Mouse (Mus musculus) lung, postnatal 14 days (tissue): ENCODE data around the gene Smim12.

Experiments
- DNase-seq: peaks from one replicate; pipeline ENCODE4 v3.0.0; 2021

Gene Smim12

DNA sequence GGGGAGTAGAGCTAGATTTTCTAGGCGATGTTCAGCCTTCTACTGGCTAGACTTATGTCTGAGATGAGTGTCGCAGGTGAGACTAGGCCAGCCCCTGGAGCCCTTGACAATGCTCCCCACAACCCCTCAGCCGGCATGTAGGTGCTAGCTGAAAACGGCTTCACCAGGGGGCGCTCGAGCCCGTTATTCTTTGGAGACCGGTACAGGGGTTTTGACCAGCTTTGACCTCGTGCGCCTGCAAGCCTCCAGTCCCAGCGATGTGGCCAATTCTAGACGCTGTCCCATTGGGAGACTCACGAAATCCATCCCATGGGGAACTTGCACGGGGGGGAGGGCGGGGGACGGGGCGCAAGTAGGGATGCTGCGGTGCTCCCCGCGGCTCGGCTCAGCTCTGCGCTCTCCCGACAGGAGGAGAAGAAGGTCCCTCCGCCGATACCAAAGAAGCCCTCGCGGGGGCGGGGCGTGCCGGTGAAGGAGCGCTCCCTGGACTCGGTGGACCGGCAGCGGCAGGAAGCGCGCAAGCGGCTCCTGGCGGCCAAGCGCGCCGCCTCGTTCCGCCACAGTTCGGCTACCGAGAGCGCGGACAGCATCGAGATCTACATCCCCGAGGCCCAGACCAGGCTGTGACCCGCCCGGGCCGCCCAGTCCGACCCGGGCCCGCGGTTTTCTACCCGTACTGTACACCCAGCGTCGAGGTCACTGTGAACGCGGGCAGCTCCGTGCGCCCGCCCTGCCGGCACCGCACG is 7.7 kb upstream of the Smim12 start:
- DNase-seq = peak; percentile 95

DNA sequence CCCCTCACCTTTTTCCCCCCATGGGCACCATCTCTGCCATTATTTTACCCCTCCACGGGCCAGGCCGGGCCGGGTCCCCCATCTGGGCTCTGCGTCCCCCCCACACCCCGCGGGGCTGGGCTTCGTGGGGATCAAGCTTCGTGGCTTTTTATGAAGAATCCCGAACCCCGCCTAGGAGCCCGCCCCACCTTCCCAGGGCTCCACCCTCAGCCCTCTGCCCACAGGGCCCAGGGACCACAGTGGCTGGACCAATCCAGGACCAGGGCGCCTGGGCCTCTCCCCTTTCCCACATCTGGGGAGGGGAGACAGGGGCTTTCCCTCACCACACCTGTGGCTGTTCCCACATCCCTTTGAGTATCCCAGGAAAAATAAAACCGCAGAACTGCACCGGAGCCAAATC is 7.0 kb upstream of the Smim12 start:
- no peak for DNase-seq

DNA sequence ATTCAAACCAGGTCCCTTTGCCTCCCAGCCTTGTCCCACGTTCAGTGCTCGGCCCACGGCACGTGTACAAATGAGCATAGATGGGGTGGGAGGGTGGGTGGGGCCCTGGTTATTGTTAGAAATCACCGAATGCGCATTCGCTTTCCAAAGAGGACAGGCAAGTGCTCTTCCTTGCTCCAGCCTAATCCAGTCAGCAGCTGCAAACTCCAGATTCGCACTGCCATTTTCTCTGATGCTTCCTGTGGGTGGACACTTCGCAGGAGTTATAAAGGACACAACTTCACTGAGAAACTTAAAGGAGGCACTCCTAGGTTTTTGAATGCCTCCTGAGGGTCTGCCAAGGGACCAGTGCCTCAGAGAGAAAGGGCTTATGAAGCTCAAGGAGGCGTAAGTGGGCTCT is 6.3 kb upstream of the Smim12 start:
- no peak for DNase-seq

DNA sequence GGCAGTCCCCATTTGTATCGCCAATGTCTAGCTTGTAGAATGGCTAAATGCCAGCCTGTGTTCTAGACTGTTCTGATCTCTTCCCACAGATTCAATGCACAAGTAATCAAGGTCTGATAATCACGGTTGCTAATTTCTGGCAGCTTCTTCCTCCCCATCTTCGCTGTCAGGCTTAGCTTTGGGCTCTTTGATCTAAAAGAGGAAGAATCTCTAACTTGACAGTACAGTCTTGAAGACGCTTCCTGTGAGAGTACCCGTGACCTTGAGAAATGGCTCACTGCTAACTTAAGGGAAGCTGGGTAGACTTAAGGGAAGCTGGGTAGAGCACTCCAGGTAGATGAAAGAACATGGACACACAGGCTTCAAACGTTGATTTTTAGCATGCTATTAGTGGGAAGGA is 888 bp upstream of the Smim12 start:
- no peak for DNase-seq

DNA sequence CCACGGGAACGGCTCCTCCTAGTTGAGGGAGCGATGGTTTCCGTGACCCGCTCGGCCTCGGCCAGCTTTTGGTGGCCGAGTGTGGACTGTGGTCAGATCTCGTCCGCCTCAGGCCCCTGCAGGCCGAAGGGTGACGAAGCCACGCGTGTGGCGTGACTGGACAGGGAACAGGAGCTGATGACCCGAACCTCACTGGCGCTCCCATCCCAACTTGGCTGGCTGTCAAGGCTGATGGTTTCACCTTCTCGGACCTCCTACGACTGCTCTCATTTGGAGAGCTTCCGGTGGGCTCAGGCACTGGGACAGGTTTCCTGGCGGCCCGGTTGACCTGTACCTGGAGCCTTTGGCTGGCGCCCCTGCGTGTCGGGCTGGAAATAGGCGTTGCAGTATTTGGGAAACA is 369 bp downstream of the Smim12 start:
- DNase-seq = no peak

DNA sequence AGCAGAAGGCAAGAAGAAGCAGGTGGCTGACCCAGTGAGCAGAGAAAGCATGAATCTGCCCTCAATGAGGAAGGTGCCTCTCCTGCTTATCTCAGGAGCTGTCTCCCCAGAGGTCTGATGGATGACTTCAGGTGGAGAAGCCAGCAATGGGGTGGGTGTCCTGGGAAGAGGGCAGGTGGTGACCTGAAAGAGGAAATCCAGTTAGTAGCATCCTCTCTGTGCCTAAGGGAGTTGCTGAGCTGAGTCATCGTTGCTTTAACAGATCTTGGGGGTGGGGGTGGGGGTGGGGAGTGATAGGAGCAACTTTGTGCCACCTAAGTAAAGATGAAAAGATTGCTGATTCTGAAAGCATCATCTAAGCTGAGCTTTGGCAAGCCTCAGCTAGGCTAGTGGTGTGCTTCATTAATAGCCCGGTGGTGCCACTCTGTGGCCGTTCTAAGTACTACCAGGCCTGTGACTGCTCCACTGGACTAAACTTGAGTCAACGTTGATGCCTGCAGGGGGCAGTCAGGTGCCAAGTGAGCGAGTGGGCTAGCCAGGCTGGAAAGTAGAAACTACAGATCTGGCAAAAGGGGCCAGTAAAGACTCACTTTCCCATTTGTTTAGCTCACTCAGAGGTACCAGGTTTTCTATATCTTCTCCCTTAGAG is 6.2 kb downstream of the Smim12 start:
- DNase-seq = peak; percentile 98

DNA sequence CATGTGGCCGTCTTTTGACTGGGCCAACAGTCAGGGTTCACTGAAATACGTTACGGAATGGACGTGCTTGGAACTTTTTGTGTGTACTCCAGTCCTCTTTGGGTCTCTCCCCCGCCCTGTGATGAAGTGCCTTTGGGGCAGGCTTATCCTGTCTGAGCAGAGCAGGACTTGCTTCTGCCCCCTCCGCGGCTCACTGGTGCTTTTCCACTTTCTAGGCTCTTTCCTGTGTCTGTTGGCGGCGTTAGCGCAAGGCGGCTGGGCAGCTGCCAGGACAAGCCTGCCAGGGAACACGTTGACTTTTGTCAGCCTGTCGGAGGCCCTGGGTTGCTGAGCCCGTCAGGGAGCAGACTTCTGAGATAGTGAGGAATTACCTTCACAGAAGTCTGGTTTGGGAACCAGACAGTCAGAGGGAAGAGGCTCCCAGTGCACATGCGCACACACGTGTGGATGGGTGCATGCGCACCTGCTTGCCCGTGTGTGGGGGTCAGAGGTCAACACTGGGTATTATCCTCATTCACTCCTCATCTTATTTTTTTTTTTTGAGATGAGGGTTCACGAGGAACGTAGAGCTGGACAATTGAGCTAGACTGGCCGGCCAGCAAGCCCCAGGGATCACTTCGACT is 8.5 kb downstream of the Smim12 start:
- peak; percentile 83 for DNase-seq

DNA sequence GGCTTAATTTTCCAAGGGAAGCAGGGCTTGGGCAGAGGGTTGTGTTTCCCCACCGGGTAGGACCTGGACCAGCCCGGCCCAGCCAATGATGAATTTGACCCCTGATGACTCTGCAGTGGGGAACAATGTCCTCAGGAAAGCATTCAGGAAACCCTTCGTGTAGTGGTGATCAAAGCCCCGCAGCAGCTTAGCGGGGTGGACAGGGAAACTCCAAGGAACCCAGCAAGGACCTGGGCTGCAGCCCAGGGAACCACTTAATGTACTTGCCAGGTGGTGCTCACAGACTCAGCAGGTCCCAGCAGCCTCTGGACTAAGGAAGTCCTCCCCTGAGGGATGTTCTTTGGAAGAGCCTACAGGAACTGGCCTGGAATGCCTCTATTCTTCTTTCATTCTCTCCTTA is 13.2 kb downstream of the Smim12 start:
- DNase-seq = no peak

DNA sequence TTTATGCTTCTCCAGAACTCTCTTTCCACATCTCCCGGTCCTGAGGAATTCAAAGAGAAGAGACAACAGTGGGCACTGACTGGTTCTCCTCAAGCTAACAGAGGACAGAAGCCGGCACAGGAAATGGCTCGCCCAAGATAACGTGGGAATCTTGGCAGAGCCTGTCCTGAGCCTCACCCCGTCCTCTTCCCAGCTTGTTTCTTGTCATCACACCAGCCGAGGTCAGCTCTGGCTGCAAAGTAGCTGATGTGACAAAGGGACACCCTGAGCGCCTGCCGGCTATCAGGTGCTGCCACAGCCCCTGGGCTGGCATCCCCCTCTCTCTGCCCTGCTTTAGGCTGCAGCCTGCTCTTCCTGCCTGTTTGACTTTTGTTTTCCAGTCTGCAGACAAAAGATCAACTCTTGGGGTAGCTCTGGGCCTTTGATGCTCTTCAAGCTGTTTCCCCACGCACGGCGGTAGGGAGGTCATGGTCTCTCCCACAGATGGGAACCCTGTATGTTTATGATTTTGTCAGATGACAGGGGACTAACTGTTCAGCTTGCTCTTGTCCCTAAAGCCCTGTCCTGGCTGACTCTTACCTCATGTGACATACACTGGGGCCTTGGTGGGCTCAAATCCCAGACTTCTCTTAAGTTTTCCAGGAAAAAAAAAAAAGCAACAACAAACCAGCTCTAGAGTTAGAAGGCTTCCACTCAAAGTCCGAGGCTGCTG is 14.8 kb downstream of the Smim12 start:
- peak; percentile 70 for DNase-seq

DNA sequence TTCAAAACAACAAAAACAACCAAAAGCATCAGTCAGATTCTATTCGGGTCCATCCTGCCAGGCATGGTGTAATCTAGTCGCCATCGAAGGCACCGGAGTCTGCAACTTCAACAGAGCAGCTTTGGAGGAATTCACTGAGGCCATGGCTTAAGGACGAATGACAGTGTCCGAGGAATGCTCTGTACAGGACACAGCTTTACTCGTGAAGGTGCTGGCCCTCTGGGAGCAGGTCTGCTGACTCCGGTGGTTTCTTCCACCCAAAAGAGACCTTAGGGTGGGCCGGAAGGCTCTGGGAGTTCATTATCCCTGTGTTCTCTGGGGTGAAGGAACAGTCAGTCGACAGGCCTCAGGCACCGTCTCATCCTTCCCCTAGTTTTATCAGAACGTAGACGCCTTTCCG is 18.0 kb downstream of the Smim12 start:
- DNase-seq = no peak

DNA sequence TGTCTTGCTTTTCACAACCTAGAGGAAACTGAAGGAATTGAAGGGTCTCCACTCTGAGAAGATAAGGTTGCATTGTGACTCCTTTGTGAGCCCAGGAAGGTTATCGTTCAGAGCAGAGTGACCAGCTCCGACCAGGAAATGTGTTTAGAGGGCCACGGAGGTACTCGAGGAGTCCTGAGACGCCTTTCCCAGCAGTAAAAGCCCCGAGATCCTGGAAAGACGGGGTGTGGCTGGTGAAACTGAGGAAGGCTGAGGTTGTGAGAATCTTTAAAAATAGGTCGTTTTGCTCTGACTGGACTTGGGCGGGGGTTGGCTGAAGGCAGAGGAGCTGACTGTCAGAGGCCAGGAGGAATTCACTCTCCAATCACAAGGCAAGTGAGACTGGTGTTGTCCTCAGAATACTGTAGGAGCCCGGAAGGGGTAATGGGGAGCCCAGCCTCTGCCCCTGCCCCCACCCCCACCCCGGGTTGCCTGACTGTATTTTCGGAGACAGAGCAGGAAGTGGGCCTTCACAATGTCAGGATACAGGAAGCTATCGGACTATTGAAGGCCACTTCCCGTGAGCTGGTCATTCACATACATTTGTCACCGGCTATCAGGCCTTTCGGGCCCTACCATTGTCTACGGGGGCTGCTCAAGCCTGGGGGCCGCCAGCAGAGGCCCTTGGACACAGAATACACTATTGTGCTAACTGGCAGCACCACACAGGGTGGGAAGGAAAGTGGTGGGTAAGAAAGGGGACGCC is 20.0 kb downstream of the Smim12 start:
- DNase-seq = peak; percentile 46

DNA sequence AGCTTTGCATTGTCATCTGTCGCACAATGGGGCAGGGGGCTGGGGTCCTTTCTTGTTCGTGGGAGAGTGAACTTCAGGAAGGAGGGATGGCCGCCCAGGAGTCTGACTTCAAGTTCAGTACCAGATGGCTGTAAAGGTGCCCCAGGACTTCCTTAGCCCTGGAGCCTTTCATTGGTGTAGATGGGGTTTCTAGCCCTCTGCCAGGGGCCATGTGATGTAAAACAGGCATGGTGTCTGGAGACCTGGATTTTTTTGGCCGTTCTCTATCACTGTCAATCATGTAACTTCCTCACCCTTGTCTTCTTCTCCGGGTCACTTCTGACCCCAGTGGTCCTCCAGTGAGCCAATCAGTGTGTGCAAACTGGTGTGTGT is 20.6 kb downstream of the Smim12 start:
- no peak for DNase-seq

DNA sequence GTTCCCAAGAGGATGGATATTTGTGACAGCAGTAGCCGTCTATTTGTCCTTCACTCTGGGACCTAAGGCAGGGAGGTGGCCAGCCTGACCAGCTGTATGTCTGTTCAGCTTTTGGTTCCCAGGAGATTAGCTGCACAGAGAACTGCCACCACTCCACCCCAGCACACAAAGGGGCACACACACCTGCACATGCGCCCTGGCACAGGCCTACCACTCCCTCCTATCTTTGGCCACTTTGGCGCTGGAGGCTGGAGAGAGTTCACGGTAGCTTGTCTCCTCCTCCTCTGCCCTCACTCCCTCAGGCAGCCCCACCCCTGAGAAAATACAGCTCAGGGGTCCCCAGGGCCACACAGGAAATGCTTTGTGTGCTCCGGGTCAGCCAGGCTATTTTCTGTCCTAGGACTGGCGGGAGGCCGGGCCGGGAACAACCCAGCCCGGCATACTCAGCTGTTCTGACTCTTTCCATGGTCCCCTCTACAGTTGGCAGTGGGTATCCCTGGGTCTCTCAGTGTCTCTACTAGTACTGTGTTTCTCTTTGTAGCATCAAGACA is 34.9 kb downstream of the Smim12 start:
- DNase-seq = peak; percentile 40

DNA sequence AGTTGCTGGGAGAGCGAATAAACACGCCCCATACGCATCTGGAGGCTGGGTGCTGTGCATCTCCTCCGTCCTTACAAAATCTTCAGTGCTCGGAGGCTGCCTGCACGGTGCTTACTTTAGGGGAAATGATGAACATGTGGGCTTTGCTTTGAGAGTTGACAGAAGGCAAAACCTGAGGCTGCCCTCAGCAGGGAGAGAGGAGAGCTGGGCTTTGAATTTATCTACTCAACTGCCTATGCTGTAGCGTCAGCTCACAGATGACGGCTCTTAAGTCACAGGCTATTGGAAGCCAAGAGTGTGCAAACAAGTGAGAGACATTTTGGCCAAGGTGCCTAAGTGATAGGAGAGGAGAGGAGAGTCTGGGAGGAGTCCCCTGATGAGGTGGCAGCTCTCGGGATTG is 35.7 kb downstream of the Smim12 start:
- no peak for DNase-seq

DNA sequence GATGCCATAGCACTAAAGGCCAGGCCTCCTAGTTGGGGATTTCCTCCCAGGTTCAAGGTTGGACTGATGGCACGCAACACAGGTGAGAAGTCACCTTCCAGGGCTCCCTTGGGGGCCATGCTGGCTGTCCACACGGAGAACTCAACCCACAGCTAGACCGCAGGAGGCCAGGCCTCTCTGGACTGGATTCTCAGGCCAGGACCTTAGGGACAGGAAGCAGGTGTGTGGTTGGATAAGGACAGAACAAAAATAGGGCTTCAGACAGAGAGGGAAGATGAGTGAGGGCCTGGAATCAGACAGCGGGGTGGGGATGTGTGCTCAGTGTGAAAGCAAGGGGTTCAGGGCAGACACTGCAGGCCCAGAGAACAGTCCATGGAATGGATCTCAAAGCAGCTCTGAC is 43.3 kb downstream of the Smim12 start:
- DNase-seq = no peak

DNA sequence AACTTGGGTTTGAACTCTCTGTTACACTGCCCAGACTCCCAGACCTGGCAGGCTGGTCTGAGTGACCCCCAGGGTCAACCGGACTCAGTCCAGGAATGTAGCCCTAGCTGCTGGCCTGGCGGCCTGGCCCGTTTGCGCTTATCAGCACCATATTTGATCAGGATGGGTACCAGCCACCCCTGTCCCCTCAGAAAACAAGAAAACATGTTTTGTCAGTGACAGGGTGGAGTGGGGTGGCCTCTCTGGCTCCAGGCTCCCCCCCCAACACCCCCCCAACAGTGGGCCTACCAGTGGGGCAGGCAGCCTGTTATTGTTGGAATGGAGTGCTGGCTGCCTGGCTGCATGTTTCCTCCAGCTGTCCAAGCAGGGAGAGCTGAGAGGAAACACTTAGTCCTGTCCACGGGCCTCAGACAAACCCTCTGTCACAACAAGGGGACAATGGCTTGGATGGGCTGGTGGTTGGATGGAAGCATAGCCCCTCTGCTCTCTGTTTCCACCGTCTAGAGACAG is 45.5 kb downstream of the Smim12 start:
- no peak for DNase-seq

DNA sequence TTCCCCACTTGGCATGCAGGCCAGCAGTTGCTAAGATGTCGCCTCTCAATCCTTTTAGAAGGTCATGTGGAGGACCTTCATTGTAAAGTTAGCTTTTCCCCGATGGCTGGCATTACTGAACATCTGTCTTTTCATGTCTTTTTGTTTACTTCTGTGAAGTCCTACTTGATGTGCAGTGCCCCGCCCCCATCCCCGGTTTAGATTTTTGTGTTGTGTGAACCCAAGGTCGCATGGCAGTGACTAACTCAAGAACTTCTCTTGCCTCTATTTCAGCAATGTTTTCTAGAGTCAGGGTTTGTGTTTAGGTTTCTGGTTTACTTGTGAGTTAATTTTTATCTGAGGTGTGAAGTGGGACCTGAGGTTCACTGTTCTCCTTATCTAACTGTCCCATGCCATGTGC is 49.0 kb downstream of the Smim12 start:
- DNase-seq = no peak
